Mouse (Mus musculus): Measurements from ENCODE around the gene Igsf21. TPM values are rescaled to one million over a fixed set of nuclear protein-coding genes. Genes with fewer than 3 reads are reported as not detected.

Gene Igsf21
- total RNA-seq, 2 experiments from 2014 or later, result 55.4 to 72.1 TPM

DNA sequence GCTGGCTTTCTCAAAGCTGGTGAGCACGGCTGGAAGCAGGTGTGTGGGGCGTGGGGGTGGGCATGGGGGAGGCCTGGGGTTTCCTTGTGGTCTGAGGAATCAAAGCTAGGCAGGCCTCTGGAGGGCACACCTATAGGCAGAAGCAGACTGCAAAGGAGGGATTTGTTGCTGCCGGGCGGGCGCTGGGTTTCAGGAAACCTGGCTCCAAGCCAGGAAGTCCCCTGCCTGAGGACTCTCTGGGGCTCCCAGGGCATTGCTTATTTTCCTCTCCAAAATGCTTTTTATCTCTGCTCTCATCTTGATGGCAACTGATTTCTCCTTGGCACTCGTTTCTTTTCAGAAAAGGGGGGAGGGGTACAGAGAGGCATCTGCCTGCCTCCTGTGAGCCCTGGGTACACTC lies 141.8 kb downstream of the Igsf21 start:
- no peak for DNase-seq (ENCODE audit: low spot score in 2 of 2)

DNA sequence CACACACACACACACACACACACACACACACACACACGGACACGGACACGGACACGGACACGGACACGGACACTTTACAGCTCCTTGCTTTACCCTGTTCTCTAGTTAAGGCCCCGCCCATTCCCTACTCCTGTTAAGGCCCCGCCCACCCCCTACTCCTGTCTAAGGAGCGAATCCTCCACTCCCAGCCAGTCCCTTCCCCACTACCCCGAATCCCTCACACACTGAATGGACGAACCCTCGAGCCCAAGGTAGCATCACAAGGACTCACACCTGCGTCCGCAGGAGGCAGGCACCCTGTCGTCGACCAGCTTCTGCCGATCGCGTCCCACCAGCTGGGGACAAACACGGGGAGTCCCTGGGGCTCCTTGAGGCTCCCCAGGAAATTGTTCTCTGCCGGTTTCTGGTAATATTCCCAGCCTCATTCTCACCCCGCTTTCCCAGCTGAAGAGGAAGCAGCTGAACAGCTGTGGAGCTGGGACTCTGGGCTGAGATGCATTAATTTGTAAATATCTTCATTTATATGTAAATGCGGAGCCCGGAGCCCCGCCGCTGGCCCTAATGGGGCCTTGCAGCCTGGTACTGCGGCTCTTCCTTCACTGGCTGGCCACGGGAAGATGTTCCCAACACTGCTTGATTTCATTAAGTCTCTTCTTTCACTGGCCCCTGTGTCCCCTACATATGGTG lies 143.1 kb downstream of the Igsf21 start:
- no peak for DNase-seq (ENCODE audit: low spot score in 2 of 2)

GRCm38 (mm10) chr4:140102581-140103200 lies 143.9 kb downstream of the Igsf21 start:
- no peak for DNase-seq (ENCODE audit: low spot score in 2 of 2)

GRCm38 (mm10) chr4:140101106-140101505 lies 145.5 kb downstream of the Igsf21 start:
- DNase-seq (ENCODE audit: low spot score in 2 of 2), result no peak

- peak in 1 of 2 experiments; percentile 58 for DNase-seq (ENCODE audit: low spot score in 2 of 2)
These were observed 146.4 kb downstream of the Igsf21 start for GRCm38 (mm10) chr4:140100141-140100540.

GRCm38 (mm10) chr4:140096283-140096682 lies 150.3 kb downstream of the Igsf21 start:
- no peak for DNase-seq (ENCODE audit: low spot score in 2 of 2)

DNA sequence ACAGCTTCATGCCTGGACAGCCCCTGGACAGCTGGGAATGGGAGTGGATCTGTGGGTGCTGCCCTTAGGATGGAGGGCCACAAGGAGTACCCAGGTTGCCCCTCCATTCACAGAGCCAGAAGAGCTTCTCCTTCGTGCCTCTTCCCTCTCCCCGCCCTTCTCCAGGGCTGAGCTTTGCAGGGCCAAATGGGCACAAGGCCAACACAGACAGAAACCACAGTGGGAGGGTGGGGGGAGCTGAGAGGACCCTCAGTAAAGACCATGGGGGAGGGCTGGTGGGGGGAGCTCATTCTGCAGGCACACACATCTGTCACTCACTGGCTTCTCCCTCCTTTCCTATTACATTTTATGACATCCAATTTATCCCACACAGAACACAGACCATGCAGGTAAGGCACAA lies 151.7 kb downstream of the Igsf21 start:
- DNase-seq (ENCODE audit: low spot score in 2 of 2), result no peak

DNA sequence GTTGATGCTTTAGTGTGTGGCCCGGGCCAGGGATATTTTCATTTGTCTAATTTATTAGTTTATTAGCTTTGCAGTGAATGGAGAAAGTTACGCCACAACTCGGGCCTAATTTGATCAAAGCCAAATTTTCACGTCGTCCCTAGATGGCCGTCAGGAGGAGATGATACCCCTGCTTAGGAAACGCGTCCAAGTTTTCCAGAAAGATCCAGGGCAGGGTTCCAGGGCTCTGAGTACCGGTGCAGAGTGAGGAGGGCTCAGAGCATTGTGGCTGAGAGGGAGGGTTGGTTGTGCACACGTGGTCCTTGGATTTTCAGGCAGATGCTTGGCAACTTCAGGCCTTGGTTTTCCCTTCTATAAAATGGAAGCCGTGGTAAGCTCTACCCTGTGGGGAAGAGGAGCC lies 154.2 kb downstream of the Igsf21 start:
- DNase-seq (ENCODE audit: low spot score in 2 of 2), result no peak

DNA sequence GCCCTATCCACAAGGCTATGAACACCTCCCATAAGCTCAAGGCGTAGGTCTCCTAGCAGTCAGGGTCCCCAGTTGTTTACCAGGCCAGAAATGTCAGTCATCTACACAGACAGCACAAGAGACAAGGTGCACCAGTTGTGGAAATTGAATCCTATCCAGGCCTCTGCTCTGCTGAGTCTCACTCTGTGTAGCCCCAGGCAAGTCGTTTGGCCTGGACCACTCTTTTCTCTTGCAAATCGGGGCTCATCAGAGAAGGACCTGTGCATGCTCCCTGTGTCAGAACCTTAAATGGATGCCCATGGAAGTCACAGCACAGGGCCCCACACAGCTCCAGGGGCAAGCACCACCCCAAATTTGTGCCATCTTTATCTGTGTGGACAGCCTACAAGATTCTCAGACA lies 154.9 kb downstream of the Igsf21 start:
- no peak for DNase-seq (ENCODE audit: low spot score in 2 of 2)

DNA sequence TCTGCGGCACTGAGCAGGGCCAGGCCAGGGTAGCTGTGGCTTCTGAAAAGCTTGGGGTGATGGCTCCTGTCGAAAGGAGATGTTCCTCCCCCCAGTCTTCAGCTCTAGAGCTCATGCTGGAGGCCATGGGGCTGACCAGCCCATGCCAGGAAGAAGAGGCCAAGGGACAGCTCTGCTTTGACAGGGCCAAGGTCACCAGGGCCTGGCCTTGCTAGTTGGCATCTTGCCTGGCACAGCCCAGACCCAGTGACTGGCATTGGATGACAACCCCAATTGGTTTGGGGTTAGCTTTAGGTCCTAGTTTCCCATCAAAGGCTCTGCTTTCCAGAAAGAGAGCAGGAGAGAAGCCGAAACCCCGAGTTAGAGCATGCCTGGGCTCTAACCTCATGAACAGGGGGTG lies 156.9 kb downstream of the Igsf21 start:
- DNase-seq (ENCODE audit: low spot score in 2 of 2), result no peak

- no peak for DNase-seq (ENCODE audit: low spot score in 2 of 2)
These were observed 157.7 kb downstream of the Igsf21 start for GRCm38 (mm10) chr4:140088711-140089440.

DNA sequence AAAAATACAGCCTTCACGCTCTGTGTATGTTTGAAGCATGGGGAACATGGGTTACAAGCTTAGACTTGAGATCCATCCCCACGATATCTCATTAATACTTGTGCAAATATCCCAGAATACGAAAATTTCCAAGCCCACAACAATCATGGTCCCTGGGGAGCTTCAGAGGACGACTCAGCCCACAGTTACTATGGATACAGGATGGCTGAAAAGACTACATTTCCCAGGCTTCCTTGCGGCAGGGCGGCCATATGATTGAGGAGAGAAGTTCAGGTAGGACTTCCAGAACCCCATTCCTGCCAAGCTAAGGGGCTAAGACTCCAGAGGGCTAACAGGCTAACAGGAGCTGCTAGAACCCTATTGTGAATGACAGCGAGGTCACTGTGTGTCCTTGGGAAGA lies 160.4 kb downstream of the Igsf21 start:
- DNase-seq (ENCODE audit: low spot score in 2 of 2), result peak in 1 of 2 experiments; percentile 54

GRCm38 (mm10) chr4:140084521-140085011 lies 162.0 kb downstream of the Igsf21 start:
- no peak for DNase-seq (ENCODE audit: low spot score in 2 of 2)

DNA sequence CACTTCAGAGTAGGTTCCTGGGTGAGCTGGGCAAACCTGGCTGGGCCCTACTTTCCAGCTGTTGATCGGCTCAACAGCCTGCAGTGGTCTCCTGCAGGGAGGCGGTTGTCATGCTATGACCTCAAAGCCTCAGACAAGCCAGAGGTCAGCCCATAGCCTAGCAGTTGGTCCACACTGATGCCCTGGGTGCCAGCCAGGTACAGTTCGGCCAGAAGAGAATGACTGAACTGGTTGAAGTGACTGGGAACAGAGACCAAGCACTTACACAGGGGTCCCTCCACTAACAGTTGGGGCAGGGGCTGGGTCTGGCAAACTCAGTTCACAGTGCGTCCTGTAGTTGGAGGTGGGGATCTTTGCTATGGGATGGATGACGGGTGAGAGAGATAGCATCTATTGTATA lies 162.5 kb downstream of the Igsf21 start:
- no peak for DNase-seq (ENCODE audit: low spot score in 2 of 2)

- no peak for DNase-seq (ENCODE audit: low spot score in 2 of 2)
These were observed 168.2 kb downstream of the Igsf21 start for GRCm38 (mm10) chr4:140078416-140078815.

- DNase-seq (ENCODE audit: low spot score in 2 of 2), result no peak
These were observed 169.0 kb downstream of the Igsf21 start for GRCm38 (mm10) chr4:140077615-140078014.

DNA sequence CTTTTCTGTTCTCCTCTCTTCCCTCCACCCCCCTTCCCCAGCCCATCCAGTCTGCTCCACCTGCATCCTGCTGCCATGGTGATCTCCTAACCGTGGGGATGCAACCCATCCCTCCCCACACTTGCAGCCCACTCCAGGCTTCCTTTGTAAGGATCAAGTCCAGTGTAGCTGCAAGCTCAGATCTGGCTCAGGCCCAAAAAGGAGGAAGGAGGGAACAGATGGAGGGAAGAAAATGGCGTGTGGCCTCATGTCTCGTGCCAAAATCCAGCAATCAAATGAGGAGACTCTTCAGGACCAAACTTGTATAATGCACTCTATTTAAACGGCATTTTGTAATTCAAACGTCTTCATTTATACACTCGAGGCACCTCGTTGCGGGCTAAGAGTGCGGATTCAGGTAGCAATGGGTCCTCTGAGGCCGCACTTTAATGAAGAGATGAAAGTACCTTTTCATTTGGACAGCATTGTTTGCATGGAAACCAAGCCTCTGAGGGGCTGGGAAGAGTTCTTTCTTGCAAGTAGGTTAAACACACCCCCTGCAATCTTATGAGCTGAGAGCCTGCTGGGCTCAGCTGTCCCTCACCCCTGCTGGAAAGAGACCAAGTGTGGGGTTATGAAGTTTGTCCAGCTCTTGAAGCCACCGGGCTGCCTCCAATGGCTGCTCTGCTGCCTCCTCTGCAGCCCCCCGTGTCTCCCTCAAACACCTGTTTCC lies 169.6 kb downstream of the Igsf21 start:
- DNase-seq (ENCODE audit: low spot score in 2 of 2), result peak in 1 of 2 experiments; percentile 48

DNA sequence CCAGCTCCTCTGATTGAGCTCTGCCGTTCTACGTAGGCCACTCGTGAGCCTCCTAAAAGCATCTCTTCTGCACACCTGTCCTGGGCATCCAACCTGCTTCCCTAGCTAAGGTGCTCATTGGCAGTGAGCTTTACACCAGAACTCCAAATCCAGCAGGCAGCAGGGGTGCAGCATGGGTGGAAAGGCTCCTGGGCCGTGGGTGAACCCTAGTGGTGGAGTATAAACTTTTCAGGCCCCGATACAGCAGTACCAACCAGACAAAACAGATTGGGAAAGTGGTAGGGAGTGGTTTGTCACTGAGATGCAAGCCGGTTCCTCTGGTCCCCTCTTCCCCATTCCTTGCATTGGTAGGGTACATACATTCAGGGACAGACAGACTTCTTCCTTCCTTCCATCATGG lies 170.2 kb downstream of the Igsf21 start:
- no peak for DNase-seq (ENCODE audit: low spot score in 2 of 2)

DNA sequence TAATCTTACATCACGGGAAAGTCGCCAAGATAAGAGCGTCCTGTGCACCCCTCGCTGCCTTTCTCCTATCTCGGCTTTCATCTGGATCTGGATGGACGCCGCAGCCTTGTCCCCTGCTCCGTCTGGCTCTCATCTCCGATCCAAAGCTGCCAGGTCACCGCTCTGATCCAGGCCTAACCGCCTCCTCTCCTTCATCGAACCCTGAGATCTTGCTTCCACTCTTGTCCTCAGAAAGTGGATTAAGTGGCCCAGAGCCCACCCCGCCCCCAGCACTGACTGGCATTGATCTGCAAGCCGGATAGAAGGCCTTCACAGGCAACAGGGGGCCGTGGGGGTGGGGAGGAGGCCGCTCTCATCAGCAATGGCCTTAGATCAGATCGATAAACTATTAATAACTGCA lies 175.5 kb downstream of the Igsf21 start:
- DNase-seq (ENCODE audit: low spot score in 2 of 2), result no peak

GRCm38 (mm10) chr4:140070331-140070652 lies 176.3 kb downstream of the Igsf21 start:
- DNase-seq (ENCODE audit: low spot score in 2 of 2), result peak; percentile 71 to 76

GRCm38 (mm10) chr4:140069563-140070330 lies 176.8 kb downstream of the Igsf21 start:
- peak; percentile 35 to 67 for DNase-seq (ENCODE audit: low spot score in 2 of 2)

Data from left cerebral cortex, adult 18-20 months (tissue).